Mouse (Mus musculus) kidney, embryonic 14.5 days (tissue): ENCODE results near the gene Tcl1. TPM values are rescaled to one million over a fixed set of nuclear protein-coding genes. Genes with fewer than 3 reads are reported as not detected.
"Not testable (repeated sequence)": the region's sequence is repeated elsewhere in the genome, so short reads cannot be mapped to it uniquely, and the experiment has no call there.

Source experiments
- ATAC-seq: fragments of 200-750 bp; cut with Nextera tagmentation; 2 replicates; pipeline ENCODE4 v1.8.0; 2017; ENCODE audit warnings: moderate number of reproducible peaks, mild to moderate bottlenecking, moderate TSS enrichment, moderate library complexity; ENCODE audit not compliant: low FRiP score, low TSS enrichment
- H3K27ac ChIP-seq: fragments of 300-500 bp; sonication (generic); 2 replicates; pipeline ENCODE4 v1.5.1; 2014; ENCODE audit warnings: low read depth, mild to moderate bottlenecking, low read length, moderate library complexity, mixed read lengths
- H3K27me3 ChIP-seq: fragments of 300-500 bp; sonication (generic); 2 replicates; pipeline ENCODE4 v1.6.1; 2014; ENCODE audit warnings: mild to moderate bottlenecking, low read length; ENCODE audit not compliant: control insufficient read depth, insufficient read depth
- H3K36me3 ChIP-seq: fragments of 300-500 bp; sonication (generic); 2 replicates; pipeline ENCODE4 v1.6.1; 2014; ENCODE audit warnings: low read length, mixed read lengths; ENCODE audit not compliant: control insufficient read depth, insufficient read depth
- H3K4me1 ChIP-seq: fragments of 300-500 bp; sonication (generic); 2 replicates; pipeline ENCODE4 v1.6.1; 2014; ENCODE audit warnings: low read length, mixed read lengths; ENCODE audit not compliant: control insufficient read depth, insufficient read depth
- H3K4me2 ChIP-seq: fragments of 300-500 bp; sonication (generic); replicated peaks from 2 replicates; pipeline ENCODE4 v1.6.1; 2014; ENCODE audit warnings: low read depth, mild to moderate bottlenecking, low read length
- H3K4me3 ChIP-seq: fragments of 300-500 bp; sonication (generic); 2 replicates; pipeline ENCODE4 v1.5.1; 2014; ENCODE audit warnings: mild to moderate bottlenecking, low read length
- H3K9ac ChIP-seq: fragments of 300-500 bp; sonication (generic); 2 replicates; pipeline ENCODE4 v1.6.1; 2014; ENCODE audit warnings: low read depth, mild to moderate bottlenecking, low read length, moderate library complexity
- H3K9me3 ChIP-seq: fragments of 300-500 bp; sonication (generic); 2 replicates; pipeline ENCODE4 v1.6.1; 2016; ENCODE audit warnings: low read length; ENCODE audit not compliant: control insufficient read depth
- WGBS: fragments of 180-500 bp; shearing (Covaris S2); extraction: QIAGEN DNeasy Blood & Tissue Kit; methylation state at CpG from one replicate; pipeline ENCODE4 v1.1.7; 2014; 5-methylcytosine and 5-hydroxymethylcytosine counted together
- polyA plus RNA-seq: library from polyadenylated mRNA; unstranded; fragments of >200 nt; fragmentation: Nextera tagmentation; extraction: Ambion mirVana; gene quantifications from 2 replicates; pipeline ENCODE4 v1.2.1, GENCODE M21; 2014

Gene Tcl1
- polyA plus RNA-seq, 1 experiment from 2014 or later: not detected

DNA sequence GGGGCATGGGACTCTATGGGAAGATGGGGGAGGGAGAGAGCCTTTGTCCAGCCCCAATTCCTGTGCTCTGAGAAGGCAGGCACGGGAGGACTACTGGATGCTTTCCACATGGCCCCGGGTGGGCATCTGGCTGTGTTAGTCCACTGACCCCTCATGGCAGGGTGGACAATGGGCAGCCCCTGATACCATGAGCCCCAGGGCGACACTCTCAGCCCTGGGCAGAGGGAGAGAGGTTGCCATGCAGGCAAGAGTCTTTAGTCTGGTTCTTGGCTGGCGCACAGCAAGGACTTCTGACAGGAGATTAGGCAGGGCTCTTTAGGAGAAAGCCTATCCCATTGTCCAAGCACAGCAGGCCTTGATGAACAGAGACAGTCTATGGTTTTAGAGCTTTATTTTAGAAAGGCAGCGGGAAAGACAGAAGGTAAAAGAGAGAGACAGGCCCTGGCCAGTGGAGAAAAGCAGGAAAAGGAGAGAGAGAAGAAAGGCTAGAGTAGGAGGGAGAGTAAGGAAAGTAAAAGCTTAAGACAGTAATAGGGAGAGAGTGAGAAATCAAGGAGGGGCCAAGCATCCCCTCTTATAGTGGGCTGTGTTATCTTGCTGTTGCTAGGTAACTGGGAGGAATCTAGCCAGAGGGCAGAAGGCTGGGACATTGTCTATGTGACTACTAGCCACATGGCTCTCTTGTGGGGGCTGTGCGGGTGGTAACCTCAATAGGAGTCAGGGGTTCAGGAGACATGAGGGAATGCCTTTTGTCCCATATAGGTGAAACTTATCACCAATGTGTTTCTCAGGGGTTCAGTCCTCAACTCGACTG lies 22.7 kb downstream of the Tcl1 start:
- H3K27me3 ChIP-seq, H3K27ac ChIP-seq, H3K4me1 ChIP-seq, ATAC-seq, H3K4me2 ChIP-seq, H3K9me3 ChIP-seq, H3K36me3 ChIP-seq, H3K4me3 ChIP-seq, H3K9ac ChIP-seq: not testable (repeated sequence)
- 75% methylated on average over 7 of the region's 7 CpGs for WGBS

DNA sequence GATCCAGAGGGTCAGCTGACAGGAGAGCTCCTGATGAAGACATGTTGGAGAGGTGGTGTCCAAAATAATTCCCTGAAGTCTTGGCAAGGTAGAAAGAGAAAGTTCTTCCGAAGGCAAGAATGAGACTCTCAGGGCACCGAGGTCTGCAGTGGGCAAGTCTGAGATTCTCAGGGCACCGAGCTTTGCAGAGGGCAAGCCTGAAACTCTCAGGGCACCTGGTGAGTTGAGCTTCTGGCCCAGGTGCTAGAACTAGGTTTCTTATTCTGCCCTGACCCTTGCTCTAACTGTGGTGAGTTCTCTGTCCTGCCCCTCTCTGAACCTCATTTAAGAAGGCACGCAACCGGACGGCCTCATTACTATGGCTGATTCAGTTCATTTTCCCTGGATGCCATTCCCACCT lies 31.9 kb downstream of the Tcl1 start, which contains the start of gene Tcl1b3:
Tcl1b3 (plus strand) TSS at position 301 of the 400 bp plus-strand sequence.
- not testable (repeated sequence) for H3K36me3 ChIP-seq, H3K4me2 ChIP-seq, H3K27ac ChIP-seq, H3K27me3 ChIP-seq, H3K4me3 ChIP-seq, H3K9ac ChIP-seq, H3K9me3 ChIP-seq, ATAC-seq, H3K4me1 ChIP-seq
- 92% methylated on average over 6 of the region's 6 CpGs for whole genome bisulfite sequencing

DNA sequence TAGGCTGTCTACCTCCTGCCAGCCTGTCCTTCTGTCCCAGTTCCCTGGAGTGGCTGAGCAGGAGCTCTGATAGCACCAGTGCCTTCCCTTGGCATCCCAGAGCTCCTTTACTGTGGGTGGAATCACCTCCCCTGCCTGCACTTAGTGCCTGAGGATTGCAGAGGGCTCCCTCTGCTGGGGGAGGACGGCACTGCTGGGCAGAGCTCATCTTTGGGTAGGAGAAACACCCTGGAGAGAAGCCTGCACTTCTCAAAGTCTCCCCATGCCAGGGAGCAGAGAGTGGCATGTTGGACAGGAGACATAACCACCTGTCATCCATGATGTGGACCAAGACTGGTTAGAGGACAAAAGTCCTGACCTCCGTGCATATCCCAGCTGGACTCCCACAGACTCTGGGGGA lies 33.6 kb downstream of the Tcl1 start:
- H3K4me1 ChIP-seq, H3K9ac ChIP-seq, H3K4me3 ChIP-seq, H3K36me3 ChIP-seq, H3K27ac ChIP-seq, H3K9me3 ChIP-seq, H3K4me2 ChIP-seq, H3K27me3 ChIP-seq: not testable (repeated sequence)
- 48% methylated on average over 2 of the region's 2 CpGs for WGBS
- ATAC-seq: peak; percentile 43; the same call in 1 of the 2 replicates

DNA sequence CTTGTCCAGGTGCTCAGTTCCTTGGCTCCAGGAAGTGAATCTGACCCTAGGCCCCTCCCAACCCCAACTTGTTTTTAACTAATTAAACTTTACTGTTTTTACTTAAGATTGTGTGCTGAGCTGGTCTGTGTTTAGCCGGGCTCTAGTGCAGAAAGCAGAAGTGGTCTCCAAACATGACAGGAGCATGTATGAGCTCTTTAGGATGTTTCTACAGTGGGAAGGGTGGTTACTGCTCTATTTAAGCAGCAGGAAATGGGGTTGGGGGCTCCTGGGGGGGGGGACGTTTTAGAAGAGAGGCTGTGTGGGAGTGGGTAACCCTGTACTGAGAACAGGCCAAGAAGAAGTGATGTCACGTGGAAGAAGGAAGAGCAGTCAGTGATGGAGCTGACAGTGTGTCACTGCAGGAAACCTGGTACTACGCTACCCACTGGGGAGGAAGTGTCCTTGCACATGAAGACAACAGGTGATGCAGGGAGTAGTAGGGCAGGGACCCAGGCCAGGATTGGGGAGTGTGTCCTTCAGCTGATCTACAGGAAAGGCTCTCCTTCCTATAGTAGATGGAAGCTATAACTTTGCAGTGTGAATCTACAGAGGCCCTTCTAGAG lies 41.5 kb downstream of the Tcl1 start:
- H3K4me2 ChIP-seq, H3K4me1 ChIP-seq, H3K9me3 ChIP-seq, H3K4me3 ChIP-seq, H3K9ac ChIP-seq, H3K27me3 ChIP-seq, H3K36me3 ChIP-seq, H3K27ac ChIP-seq, ATAC-seq: not testable (repeated sequence)
- 66% methylated on average over 4 of the region's 4 CpGs for WGBS

DNA sequence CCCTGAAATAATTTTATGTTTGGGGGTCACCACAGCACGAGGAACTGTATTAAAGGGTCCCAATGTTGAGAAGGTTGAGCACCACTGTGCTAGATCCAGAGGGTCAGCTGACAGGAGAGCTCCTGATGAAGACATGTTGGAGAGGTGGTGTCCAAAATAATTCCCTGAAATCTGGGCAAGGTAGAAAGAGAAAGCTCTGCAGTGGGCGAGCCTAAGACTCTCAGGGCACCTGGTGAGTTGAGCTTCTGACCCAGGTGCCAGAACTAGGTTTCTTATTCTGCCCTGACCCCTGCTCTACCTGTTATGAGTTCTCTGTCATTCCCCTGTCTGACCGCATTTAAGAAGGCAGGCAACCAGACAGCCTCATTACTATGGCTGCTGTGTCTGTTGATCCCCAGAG lies 46.5 kb downstream of the Tcl1 start, which contains the start of gene Tcl1b5:
Tcl1b5 (plus strand) TSS at position 301 of the 400 bp plus-strand sequence.
- 60% methylated on average over 3 of the region's 3 CpGs for WGBS
- not testable (repeated sequence) for H3K4me2 ChIP-seq, H3K27me3 ChIP-seq, ATAC-seq, H3K27ac ChIP-seq, H3K36me3 ChIP-seq, H3K4me3 ChIP-seq, H3K4me1 ChIP-seq, H3K9ac ChIP-seq, H3K9me3 ChIP-seq

DNA sequence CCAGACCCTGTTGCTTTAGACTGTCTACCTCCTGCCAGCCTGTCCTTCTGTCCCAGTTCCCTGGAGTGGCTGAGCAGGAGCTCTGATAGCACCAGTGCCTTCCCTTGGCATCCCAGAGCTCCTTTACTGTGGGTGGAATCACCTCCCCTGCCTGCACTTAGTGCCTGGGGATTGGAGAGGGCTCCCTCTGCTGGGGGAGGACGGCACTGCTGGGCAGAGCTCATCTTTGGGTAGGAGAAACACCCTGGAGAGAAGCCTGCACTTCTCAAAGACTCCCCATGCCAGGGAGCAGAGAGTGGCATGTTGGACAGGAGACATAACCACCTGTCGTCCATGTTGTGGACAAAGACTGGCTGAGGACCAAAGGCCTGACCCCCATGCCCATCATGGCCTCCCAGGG lies 48.3 kb downstream of the Tcl1 start:
- not testable (repeated sequence) for ATAC-seq, H3K9ac ChIP-seq, H3K36me3 ChIP-seq, H3K4me2 ChIP-seq, H3K4me1 ChIP-seq, H3K4me3 ChIP-seq, H3K27ac ChIP-seq, H3K9me3 ChIP-seq, H3K27me3 ChIP-seq
- 32% methylated on average over 2 of the region's 2 CpGs for WGBS

DNA sequence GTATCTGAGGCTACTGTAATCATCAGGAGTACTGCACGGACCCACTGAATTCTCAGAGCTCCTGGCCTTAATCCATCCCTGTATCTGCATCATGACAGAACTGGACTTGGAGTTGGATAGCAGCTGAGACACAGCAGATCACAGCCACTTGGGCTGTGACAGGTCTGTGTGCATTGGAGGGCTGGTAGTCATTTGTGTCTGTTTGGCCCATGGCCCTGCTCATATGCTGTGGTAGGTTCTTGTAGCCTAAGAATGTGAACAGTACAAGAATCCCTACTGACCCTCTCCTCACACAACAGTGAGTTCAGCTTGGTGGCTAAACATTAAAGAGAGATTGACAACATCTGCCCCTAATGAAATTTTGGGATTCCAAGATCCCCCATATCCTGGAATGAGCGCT lies 49.2 kb downstream of the Tcl1 start:
- ATAC-seq: no peak

More for the DNA sequence above, 49.2 kb downstream of the Tcl1 start:
- Histone ChIP-seq H3K27ac (no peak overlapping the region), H3K36me3 (no peaks in the 10 kb centered on the region), H3K4me3 (no peak overlapping the region), H3K9ac (no peak overlapping the region), H3K27me3 (no peaks in the 10 kb centered on the region), H3K4me2 (no peak overlapping the region), H3K9me3 (no peaks in the 10 kb centered on the region), H3K4me1 (no peaks in the 10 kb centered on the region)
- WGBS: 84% methylated on average over 2 of the region's 2 CpGs

Other genes with a start within 250 kb of the Tcl1 start
- 0.24 and 0.51 TPM in 2 replicates for gene Syne3, start 213.0 kb downstream of the Tcl1 start, polyA plus RNA-seq
- gene Glrx5, start 190.1 kb downstream of the Tcl1 start, polyA plus RNA-seq: 161 and 195 TPM in 2 replicates
- gene Tcl1b2, start 76.8 kb downstream of the Tcl1 start, polyA plus RNA-seq: not detected in 2 replicates
- not detected in 2 replicates for gene Tcl1b1, start 63.1 kb downstream of the Tcl1 start, polyA plus RNA-seq
- gene Tcl1b5, start 46.4 kb downstream of the Tcl1 start, polyA plus RNA-seq: not detected in 2 replicates
- not detected in 2 replicates for gene Tcl1b3, start 31.8 kb downstream of the Tcl1 start, polyA plus RNA-seq
- gene Tcl1b4, start 20.8 kb downstream of the Tcl1 start, polyA plus RNA-seq: not detected in 2 replicates
- 0.09 and 0.10 TPM in 2 replicates for gene Tunar, start 111.1 kb upstream of the Tcl1 start, polyA plus RNA-seq
- 2.5 and 3.1 TPM in 2 replicates for gene D430019H16Rik, start 231.1 kb upstream of the Tcl1 start, polyA plus RNA-seq